Mouse (Mus musculus) liver, postnatal 0 days (tissue): ENCODE measurements at regions not wholly inside any gene's neighbourhood (a gene's known extent, or its start where the extent isn't known, plus 50 kb on each side); places are given as distances from the start of the nearest gene placed in this dataset.

Source experiments
- ATAC-seq: fragments of 200-750 bp; cut with Nextera tagmentation; 2 replicates; pipeline ENCODE4 v1.8.0; 2017; ENCODE audit warnings: mild to moderate bottlenecking, moderate library complexity
- DNase-seq: peaks from one replicate; pipeline ENCODE4 v3.0.0-alpha.2; 2016
- H3K27ac ChIP-seq: fragments of 300-500 bp; sonication (generic); 2 replicates; pipeline ENCODE4 v1.5.1; 2014; ENCODE audit warnings: antibody characterized with exemption, moderate library complexity, mild to moderate bottlenecking, low read depth
- H3K27me3 ChIP-seq: fragments of 300-500 bp; sonication (generic); 2 replicates; pipeline ENCODE4 v1.6.1; 2014; ENCODE audit warnings: low read length, control low read depth, mixed read lengths; ENCODE audit not compliant: insufficient read depth
- H3K36me3 ChIP-seq: fragments of 300-500 bp; sonication (generic); replicated peaks from 2 replicates; pipeline ENCODE4 v1.6.1; 2014; ENCODE audit warnings: mild to moderate bottlenecking, control low read depth, low read length, moderate library complexity, mixed read lengths; ENCODE audit not compliant: insufficient read depth
- H3K4me1 ChIP-seq: fragments of 300-500 bp; sonication (generic); 2 replicates; pipeline ENCODE4 v1.6.1; 2014; ENCODE audit warnings: antibody characterized with exemption, mild to moderate bottlenecking, control low read depth; ENCODE audit not compliant: insufficient read depth
- H3K4me2 ChIP-seq: fragments of 300-500 bp; sonication (generic); 2 replicates; pipeline ENCODE4 v1.6.1; 2014; ENCODE audit warnings: low read depth, mild to moderate bottlenecking, low read length, moderate library complexity, mixed read lengths
- H3K4me3 ChIP-seq: fragments of 300-500 bp; sonication (generic); 2 replicates; pipeline ENCODE4 v1.5.1; 2014; ENCODE audit warnings: low read depth, low read length
- H3K9ac ChIP-seq: fragments of 300-500 bp; sonication (generic); replicated peaks from 2 replicates; pipeline ENCODE4 v1.6.1; 2014; ENCODE audit warnings: mild to moderate bottlenecking, moderate library complexity
- H3K9me3 ChIP-seq: fragments of 300-500 bp; sonication (generic); 2 replicates; pipeline ENCODE4 v1.6.1; 2016; ENCODE audit warnings: mild to moderate bottlenecking, control low read depth, low read length, mixed read lengths
- CTCF ChIP-seq: sonication (generic); IDR thresholded peaks from 2 replicates; pipeline ENCODE4 v1.5.1; 2016; ENCODE audit warnings: antibody characterized with exemption, low read depth
- EP300 ChIP-seq: IDR thresholded peaks from 2 replicates; pipeline ENCODE4 v1.6.1; 2016; ENCODE audit warnings: antibody characterized with exemption, low read depth, mild to moderate bottlenecking
- WGBS: fragments of 180-500 bp; shearing (Covaris S2); extraction: QIAGEN DNeasy Blood & Tissue Kit; methylation state at CpG from one replicate; pipeline ENCODE4 v1.1.7; 2014; ENCODE audit not compliant: insufficient replicate concordance; 5-methylcytosine and 5-hydroxymethylcytosine counted together

- DNase-seq, result no peak
These were observed 341.6 kb upstream of the Actbl2 start for GRCm38 (mm10) chr13:110913177-110913576.

GRCm38 (mm10) chr13:110913687-110914086 is 341.1 kb upstream of the Actbl2 start:
- Histone ChIP-seq H3K27me3 (no peaks in the 10 kb centered on the region), H3K36me3 (no peaks in the 10 kb centered on the region), H3K9me3 (no peaks in the 10 kb centered on the region), H3K4me3 (no peak overlapping the region), H3K9ac (no peak overlapping the region), H3K4me2 (no peak overlapping the region), H3K27ac (no peak overlapping the region), H3K4me1 (no peaks in the 10 kb centered on the region)
- DNase-seq (no peak), ATAC-seq (no peak)
- WGBS, result 70% methylated on average over 5 of the region's 5 CpGs
- TF ChIP-seq CTCF, result no peak
- TF ChIP-seq EP300, result no peak

More at GRCm38 (mm10) chr13:110913177-110913576, 341.6 kb upstream of the Actbl2 start:
- Histone ChIP-seq H3K4me1 (no peaks in the 10 kb centered on the region), H3K27ac (no peak overlapping the region), H3K36me3 (no peaks in the 10 kb centered on the region), H3K9me3 (no peaks in the 10 kb centered on the region), H3K9ac (no peak overlapping the region), H3K27me3 (no peaks in the 10 kb centered on the region), H3K4me2 (no peak overlapping the region), H3K4me3 (no peak overlapping the region)
- 67% methylated on average over 4 of the region's 4 CpGs for WGBS
- no peak for ATAC-seq
- TF ChIP-seq EP300 (no peak), CTCF (no peak)

- H3K4me2 ChIP-seq, result no peak overlapping the region
These were observed 339.7 kb upstream of the Actbl2 start for GRCm38 (mm10) chr13:110915161-110915560.

GRCm38 (mm10) chr13:110923936-110924335 is 330.9 kb upstream of the Actbl2 start:
- Histone ChIP-seq H3K9me3 (no peaks in the 10 kb centered on the region), H3K36me3 (no peaks in the 10 kb centered on the region), H3K4me3 (no peak overlapping the region), H3K4me2 (no peak overlapping the region), H3K27me3 (no peaks in the 10 kb centered on the region), H3K9ac (no peak overlapping the region), H3K27ac (no peak overlapping the region), H3K4me1 (no peaks in the 10 kb centered on the region)
- WGBS, result 84% methylated on average over 5 of the region's 5 CpGs
- DNase-seq (no peak), ATAC-seq (no peak)
- TF ChIP-seq CTCF (no peak), EP300 (no peak)

More at GRCm38 (mm10) chr13:110915161-110915560, 339.7 kb upstream of the Actbl2 start:
- ATAC-seq (no peak), DNase-seq (no peak)
- no peak overlapping the region for H3K27ac ChIP-seq
- H3K9me3 ChIP-seq, result no peaks in the 10 kb centered on the region
- H3K36me3 ChIP-seq, result no peaks in the 10 kb centered on the region
- no peaks in the 10 kb centered on the region for H3K27me3 ChIP-seq
- TF ChIP-seq EP300 (no peak), CTCF (no peak)
- WGBS, result 50% methylated on average over 1 of the region's 1 CpGs
- H3K4me3 ChIP-seq, result no peak overlapping the region
- H3K9ac ChIP-seq, result no peak overlapping the region
- H3K4me1 ChIP-seq, result no peaks in the 10 kb centered on the region

- no peak for TF ChIP-seq EP300
- TF ChIP-seq CTCF, result no peak
- Histone ChIP-seq H3K4me1 (no peaks in the 10 kb centered on the region), H3K4me2 (no peak overlapping the region), H3K27ac (no peak overlapping the region), H3K9ac (no peak overlapping the region), H3K9me3 (no peaks in the 10 kb centered on the region), H3K4me3 (no peak overlapping the region), H3K36me3 (no peaks in the 10 kb centered on the region), H3K27me3 (no peaks in the 10 kb centered on the region)
- 78% methylated on average over 3 of the region's 3 CpGs for WGBS
- DNase-seq, result no peak
- no peak for ATAC-seq
These were observed 329.9 kb upstream of the Actbl2 start for GRCm38 (mm10) chr13:110924897-110925296.

- no peak for DNase-seq
- no peak for ATAC-seq
- H3K36me3 ChIP-seq, result no peaks in the 10 kb centered on the region
These were observed 326.7 kb upstream of the Actbl2 start for GRCm38 (mm10) chr13:110928143-110928542.

GRCm38 (mm10) chr13:110928894-110929293 is 325.9 kb upstream of the Actbl2 start:
- H3K9me3 ChIP-seq, result no peaks in the 10 kb centered on the region
- ATAC-seq (no peak), DNase-seq (no peak)
- WGBS, result 75% methylated on average over 3 of the region's 3 CpGs
- no peak overlapping the region for H3K9ac ChIP-seq
- no peak overlapping the region for H3K27ac ChIP-seq
- H3K4me3 ChIP-seq, result no peak overlapping the region
- H3K36me3 ChIP-seq, result no peaks in the 10 kb centered on the region
- TF ChIP-seq CTCF (no peak), EP300 (no peak)
- no peaks in the 10 kb centered on the region for H3K27me3 ChIP-seq
- no peak overlapping the region for H3K4me2 ChIP-seq
- no peaks in the 10 kb centered on the region for H3K4me1 ChIP-seq

More at GRCm38 (mm10) chr13:110928143-110928542, 326.7 kb upstream of the Actbl2 start:
- Histone ChIP-seq H3K9ac (no peak overlapping the region), H3K4me1 (no peaks in the 10 kb centered on the region), H3K9me3 (no peaks in the 10 kb centered on the region), H3K4me3 (no peak overlapping the region), H3K27ac (no peak overlapping the region), H3K27me3 (no peaks in the 10 kb centered on the region), H3K4me2 (no peak overlapping the region)
- TF ChIP-seq CTCF (no peak), EP300 (no peak)
- 43% methylated on average over 3 of the region's 3 CpGs for WGBS
